Mouse (Mus musculus) left cerebral cortex, postnatal 4 days (tissue): ENCODE measurements at regions not wholly inside any gene's neighbourhood (a gene's known extent, or its start where the extent isn't known, plus 50 kb on each side); places are given as distances from the start of the nearest gene placed in this dataset.
A peak's percentile ranks its signal among the peaks of the same experiment; 100 is the strongest.

ENCODE experiments used
- DNase-seq: peaks from one replicate; pipeline ENCODE4 v3.0.0-alpha.2; 2022
- intact Hi-C: fragments of 180-260 bp; cut with DNase I; formaldehyde crosslinking; loops from one replicate; pipeline ENCODE4 v1.15.1; 2025

DNA sequence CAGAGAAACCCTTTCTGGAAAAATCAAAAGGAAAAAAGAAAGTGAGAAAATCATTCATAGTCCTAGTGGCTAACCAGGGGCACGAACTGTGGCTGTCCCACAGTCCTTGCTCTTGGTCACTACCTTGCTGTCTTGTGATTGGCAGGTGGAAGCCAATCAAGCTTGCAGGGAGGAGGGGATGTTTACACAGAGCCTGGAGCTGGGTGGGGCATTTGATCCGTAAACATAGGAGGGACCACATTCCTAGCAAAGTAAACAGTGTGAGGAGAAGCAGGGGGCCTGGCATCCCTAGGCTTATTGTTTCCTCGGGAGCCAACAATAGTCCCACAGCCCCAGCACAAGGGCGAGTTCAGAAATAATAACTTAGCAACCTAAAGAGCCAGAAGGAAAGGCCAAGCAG is 466.5 kb upstream of the Gm10131 start:
- intact Hi-C loops = no loop called here
- DNase-seq = no peak

DNA sequence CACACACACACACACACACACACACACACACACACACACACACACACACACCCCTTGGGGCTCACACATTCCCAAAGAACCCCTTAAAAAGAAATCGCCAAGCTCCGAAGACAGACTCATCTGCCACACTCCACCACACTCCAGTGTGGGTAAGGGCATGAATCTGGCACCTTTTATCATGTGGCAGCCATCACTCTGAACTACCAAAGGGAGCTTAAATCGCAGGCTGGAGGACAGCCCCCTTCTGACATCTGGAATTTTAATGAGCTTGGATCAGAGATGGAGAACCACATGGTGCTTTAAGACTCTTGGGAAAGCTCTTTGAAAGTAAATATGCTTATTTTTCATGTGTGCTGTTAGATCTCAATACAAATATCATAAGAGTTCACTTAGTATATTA is 462.5 kb upstream of the Gm10131 start:
- intact Hi-C loops = no loop called here
- no peak for DNase-seq

DNA sequence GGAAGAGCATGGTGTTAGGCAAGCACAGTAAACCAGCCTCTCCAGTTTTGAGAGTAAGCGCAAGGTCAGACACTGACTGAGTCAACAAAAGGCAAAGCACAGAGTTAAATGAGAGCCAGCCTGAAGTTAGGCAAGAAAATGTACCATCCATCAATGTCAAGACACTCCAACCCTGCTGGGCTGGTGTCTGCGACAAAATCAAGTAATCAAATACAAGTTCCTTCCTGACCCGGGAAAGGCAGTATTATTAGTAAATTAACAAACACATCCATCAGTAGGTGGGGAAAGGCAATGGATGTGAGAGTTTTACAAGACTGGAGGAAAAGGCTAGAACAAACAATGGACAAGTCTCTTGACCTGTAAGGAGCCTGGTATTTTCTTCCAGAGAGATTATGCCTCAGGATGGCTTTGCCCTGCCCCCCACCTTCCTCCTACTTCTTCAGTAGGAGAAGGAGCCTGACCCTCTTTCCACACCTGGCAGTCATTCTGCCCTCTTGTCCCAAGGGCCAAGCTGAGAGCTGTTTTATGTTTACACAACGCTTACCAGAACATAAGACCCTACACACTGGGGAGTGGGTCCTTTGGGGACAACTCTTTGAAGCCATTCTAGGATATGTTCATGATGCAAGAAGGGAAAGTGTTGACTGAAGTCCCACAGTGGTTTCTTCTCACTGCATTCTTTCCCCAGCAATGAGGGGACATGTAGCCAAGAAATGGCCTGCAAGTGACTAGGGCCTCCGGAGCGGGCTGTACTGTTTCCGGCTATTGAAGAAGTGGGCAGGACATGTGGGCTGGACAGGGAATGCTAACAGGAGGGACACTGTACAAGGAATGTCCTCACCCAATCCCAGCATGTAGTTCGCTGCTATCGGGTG is 461.7 kb upstream of the Gm10131 start:
- DNase-seq = no peak
- intact Hi-C loops = no loop called here

DNA sequence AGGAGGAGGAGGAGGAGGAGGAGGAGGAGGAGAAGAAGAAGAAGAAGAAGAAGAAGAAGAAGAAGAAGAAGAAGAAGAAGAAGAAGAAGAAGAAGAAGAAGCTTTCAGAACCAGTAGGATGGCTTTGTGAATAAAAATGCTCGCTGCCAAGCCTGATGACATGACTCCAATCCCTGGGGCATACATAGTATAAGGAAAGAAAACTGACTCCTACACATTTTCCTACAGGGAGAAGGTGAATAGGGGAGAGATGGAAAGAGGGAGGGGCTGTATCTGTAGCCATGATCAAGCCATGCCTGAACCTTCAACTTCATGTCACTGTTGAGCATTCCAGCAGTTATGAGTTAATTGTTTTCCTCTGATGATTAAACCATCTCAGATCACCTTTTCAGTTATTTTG is 460.2 kb upstream of the Gm10131 start:
- intact Hi-C loops = no loop called here

DNA sequence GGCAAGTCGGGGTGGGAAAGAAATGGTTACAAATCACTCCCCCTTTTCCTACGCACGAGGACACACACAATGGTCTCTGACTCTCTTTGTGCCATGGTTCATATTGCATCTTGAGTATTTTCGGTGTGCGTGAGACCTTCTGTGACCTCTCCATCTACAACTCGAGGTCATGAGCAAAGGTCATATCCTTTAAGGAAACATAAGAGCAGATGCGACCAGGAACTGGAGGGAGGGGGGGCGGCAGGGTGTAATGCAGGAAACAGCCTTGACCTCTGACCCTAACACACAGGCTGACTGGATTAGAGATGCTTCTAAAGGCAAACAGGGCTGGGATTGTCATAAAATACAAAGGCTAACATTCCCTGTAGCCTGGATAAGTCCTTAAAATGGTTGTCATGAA is 450.7 kb upstream of the Gm10131 start:
- no peak for DNase-seq
- intact Hi-C loops = no loop called here

More for the DNA sequence above, 460.2 kb upstream of the Gm10131 start:
- no peak for DNase-seq

DNA sequence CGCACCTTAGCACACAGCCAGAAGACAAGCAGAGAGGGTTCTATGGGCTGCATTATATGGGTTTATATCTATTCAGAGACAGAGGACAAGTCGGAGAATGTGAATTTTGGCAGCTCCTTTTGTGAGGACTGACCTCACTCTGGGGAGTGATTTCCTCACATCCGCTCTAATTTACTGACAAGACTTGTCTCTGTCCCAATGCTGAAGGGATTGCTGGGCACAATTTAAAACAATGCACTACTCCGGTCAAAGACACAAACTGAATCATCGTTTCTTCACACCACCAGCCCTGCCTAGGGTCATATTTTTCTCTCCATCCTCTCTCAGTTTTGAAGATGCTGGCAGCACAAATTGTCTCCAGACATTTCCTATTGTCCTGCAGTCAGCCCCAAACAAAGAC is 438.2 kb upstream of the Gm10131 start:
- intact Hi-C loops = no loop called here
- no peak for DNase-seq

DNA sequence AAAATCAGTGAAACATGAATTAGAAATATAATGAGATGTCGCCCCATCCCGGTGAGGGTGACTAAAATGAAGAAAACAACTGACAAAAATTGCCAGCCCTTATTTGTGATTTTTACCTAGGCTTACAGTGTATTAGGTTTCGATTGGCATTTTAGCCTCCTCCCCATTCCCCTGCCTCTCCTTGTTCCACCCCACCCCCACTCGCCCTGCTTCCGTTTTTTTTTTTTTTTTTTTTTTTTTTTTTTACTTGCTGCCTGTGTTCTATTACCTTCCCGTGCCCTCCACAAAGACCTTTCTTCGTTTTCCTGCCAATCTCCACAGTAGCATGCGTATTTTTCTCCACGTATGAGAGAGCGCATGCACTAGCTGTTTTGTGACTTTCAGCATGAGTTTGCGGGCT is 435.3 kb upstream of the Gm10131 start:
- no peak for DNase-seq
- intact Hi-C loops = no loop called here

DNA sequence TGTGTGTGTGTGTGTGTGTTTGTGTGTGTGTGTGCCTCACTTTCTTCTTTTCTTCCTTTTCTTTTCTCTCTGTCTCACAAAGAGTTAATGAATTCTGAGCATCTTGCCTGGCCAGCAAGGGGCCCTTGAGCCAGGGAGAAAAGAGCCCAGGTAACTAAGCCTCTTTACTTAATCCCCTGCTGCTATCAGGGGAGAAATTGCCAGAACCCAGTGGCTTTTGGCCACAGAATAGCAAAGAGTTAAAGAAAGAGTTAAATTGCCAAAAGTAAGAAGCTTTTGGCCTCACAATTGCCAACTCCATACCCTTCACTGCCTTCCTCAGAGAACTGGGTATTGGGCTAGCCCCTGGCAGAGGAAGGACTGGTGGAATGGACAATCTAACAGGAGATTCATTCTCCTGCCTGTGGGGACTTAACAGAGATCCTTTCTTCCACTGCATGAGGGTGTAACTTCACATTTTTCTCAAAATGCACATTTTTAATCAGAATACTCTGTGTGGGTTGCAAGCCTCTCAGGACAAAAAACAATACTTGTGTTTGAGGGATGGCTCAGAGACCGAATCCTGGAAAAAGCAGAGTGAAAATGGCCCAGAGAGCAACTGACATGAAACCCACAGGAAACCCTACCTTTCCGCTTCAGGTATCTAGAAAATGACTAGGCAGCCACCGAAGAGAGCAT is 431.0 kb upstream of the Gm10131 start:
- no peak for DNase-seq
- intact Hi-C loops = no loop called here

DNA sequence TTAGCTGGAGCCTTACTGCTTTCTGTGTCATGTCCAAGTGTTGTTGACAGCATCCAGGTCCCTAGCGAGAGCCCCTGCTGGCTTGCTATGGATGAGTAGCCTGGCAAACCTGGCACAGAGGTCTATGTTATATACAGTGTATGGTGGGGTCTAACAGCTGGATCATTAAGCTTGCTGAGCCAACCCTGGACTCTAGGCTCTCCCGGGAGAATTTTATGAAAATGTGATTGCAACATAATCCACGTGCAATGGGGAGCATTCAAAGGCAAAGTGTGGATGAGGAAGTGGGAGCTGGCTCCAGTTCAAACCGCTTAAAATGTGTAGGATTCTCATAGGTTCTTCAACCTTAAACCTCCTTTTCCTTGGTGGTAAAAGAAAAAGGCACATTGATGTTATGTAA is 427.7 kb upstream of the Gm10131 start:
- no peak for DNase-seq
- intact Hi-C loops = no loop called here

DNA sequence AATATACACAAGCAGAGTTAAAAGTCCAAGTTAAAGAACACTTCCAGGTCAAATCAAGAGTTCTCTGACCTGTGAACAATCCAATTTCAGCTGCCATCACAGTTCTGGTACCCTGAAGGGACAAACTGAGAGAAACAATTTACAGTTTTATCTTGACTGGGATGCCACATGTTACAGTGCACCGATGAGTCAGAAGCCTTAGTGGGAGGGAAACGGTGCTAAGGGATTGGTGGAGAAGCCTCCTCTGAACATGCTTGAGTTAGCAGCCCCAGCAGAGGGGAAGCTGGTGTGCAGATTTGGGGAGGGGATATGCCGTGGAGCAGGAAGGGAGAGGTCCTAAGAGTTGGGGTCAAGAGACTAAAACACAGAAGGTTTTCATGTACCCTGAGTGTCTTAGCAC is 423.9 kb upstream of the Gm10131 start:
- intact Hi-C loops = no loop called here
- no peak for DNase-seq

DNA sequence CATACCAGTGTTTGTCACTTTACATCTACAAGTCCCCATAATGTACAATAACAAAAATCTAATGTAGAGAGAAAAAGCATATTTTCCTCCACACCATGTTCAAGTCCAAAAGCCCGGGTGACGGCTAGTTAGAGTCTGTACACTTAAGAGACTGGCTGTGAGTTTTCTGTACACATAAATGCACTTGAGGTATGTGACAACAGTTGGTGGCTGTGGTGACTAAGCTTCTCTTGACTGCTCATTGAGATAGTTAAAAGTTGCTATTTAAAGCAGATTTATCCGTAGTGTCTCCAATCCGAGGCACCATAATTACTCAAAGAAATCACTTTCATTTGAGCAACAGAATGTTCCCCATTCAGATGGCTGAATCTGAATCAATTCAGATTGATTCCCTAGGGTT is 421.9 kb upstream of the Gm10131 start:
- intact Hi-C loops = no loop called here
- DNase-seq = no peak

DNA sequence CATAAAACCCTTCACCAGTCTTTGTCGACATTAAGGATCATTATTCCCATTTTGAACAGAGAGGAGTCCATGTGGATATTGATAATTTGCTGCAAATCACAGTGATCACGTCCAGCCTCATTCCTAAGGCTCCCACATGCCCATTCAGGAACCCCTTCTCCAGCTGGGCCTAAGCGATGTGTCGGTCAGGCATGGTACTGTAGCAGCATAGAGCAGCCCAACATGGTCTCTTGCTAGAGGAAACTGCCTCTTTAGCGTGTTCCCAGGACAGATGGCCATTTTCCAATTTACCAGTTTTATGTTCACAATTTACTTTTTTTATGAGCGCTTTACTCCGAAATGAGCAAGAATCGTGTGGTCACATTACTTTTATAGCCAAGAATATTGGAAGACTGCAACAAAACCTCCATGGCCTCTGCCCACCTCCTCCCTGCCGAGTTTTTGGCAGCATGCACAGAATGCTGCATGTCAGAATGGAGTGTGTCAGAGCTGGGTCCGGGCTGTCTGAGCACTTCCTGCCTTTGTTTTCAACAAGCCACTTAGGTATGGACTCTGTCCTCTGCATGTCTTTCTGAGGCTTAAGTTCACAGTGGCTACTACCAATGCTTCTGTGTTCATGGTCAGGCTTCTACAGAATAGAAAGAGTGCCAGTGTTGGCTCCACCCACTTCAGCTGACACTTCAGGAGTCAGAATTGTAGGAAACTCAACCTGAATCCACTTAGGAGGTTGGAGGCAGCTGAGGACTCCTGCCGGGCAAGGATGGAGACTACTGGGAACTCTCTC is 419.6 kb upstream of the Gm10131 start:
- intact Hi-C loops = no loop called here
- peak; percentile 57 for DNase-seq

DNA sequence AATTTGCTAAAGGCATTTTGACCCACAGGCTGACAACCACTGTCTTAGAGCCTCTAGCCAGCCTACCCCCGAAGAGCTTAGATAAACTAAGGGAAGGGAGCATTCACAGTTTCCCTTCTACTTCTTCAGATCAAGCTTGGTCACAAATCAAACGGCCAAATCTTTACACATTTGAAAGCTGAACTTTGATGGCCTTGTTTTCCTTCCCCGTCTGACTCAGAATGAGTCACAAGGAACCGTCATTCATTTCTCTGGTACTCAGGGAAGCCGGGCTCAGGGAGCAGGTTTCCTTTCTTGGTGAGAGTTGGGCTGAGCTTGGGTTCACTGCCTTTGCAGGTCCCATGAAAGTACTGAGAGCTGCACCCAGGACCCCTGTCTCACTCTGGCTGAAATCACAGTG is 418.5 kb upstream of the Gm10131 start:
- DNase-seq = no peak
- intact Hi-C loops = no loop called here

DNA sequence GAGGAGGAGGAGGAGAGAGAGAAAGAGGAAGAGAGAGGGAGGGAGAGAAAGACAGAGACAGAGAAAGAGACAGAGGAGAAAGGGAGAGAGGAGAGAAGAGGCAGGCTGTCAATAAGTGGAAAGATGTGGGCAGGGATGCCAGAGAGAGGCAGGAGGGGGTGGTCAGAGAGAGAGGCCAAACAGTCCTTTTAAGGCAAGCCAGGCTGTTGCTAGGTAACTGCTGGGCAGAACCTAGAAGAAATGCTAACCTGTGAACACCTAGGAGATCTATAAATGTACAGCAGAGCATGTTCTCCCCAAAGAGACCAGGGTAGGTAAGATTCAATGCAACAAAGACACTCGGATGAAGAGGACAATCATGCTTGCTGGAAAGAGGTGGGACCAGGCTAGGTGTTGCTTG is 417.9 kb upstream of the Gm10131 start:
- intact Hi-C loops = no loop called here
- DNase-seq = no peak

DNA sequence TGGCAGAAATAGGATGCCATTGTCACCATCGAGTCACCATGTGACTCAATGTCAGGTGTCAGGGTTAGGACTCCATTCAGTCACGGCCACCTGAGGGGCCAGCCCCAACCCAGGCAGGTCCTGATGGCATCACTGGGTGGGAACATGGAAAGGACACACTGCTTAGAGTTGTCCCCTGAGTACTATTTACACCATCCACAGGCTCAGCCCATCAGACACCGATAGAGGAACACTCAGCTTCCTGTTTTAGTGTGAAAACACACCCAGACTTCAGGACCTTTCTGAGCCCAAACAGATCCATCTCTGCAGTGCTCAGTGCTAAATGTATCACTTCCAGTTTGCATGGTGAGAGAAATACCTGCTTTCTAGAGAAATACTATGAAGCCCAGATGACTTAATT is 416.7 kb upstream of the Gm10131 start:
- intact Hi-C loops = no loop called here
- no peak for DNase-seq

DNA sequence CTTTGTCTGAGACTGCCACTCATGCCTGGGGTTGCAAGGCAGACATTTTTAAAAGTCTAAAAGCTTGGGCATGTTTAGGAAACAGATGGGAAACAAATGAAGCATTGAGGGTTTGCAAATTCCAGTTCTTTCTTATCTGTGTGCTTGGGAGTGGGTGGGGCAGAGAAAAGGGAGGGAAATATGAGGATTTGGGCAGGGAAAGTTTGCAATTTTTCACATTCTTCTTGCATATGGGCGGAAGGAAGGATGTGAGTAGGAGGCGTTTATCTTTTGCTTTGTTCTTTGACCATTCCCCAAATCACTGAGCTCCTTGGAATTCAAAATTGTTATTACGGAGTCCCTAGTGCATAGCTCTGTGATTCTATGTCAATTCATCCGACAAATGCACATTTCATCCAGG is 413.7 kb upstream of the Gm10131 start:
- DNase-seq = no peak
- intact Hi-C loops = no loop called here

DNA sequence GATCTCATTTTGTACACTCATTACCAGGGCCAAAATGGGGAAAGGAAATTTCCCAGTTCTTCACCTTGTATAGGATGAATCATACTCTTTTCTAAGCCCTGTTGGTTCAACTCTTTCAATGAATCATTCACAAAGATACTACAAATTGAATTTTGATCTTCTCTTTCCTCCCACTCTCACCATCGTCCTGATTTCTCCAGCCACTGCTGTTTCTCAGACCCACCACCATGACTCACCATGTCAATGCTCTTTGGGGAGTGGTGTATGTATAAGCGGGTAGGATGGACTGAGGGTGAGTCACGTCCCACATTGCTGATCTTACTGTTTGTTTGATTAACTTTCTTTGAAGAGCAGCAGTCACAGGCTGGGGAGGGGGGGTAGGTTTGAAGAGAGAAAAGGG is 412.3 kb upstream of the Gm10131 start:
- intact Hi-C loops = no loop called here
- DNase-seq = no peak

DNA sequence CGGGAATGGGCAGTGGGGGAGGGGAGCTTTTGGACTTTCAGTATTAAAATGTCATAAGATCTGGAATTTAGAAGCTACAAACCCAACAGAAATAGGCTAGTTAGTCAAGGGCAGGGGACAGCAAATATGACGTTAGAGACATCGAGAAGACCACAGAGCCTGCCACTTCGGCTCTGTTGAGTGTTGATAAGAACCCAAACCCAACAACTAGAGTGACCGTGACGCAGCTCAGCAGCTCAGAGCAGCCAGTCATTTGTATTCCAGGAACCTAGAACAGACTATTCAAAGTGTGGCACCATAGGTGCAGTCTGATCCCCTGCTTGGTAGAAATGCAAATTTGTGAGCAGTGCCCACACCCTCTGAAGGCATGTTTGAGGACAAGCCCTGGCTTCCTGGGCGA is 409.8 kb upstream of the Gm10131 start:
- intact Hi-C loops = no loop called here
- DNase-seq = no peak

DNA sequence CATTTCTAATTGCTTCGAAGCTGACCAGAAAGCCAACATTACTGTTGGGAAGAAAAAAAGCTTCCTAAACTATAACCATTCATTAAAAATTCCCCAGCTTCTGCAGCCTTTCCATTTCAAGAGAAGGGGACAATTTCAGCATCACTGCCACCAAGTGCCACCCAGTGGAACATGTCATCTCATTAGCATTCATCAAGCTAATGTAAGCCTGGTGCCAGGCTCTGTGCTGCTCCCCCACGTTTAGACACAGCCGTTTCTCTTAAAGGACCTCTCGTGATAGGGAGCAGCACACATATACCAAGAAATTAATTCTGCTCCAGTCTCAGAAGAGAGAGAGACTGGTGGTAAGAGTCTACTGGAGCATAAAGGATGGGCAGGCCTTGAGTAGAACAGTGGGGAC is 409.1 kb upstream of the Gm10131 start:
- intact Hi-C loops = no loop called here
- DNase-seq = no peak

DNA sequence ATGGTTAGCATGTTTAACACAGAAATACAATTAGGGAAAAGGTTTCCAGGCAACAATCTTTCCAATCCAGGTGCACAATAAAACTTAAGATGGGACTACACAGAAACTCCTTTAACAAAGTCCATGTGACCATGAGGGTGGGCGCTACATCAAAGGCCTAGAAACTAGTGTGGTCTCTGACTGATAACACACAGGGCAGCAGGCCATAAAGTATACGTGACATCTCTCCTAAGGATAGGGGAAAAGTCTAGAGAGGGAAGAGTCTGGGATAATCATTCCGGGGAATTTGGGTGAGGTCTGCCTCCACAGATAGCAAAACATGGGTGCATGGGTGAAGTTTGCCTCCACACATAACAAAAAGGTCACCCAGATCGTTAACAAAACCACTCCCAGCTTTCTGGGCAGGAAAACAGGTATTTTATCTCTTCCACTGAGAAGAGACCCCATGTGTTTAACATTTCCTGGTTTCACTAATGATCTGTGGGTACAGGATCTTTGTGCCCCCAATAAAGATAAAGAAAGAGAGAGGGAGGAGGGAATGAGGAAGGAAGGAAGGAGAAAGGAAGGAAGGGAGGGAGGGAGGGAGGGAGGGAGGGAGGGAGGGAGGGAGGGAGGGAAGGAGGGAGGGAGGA is 402.0 kb upstream of the Gm10131 start:
- intact Hi-C loops = no loop called here
- DNase-seq = no peak

DNA sequence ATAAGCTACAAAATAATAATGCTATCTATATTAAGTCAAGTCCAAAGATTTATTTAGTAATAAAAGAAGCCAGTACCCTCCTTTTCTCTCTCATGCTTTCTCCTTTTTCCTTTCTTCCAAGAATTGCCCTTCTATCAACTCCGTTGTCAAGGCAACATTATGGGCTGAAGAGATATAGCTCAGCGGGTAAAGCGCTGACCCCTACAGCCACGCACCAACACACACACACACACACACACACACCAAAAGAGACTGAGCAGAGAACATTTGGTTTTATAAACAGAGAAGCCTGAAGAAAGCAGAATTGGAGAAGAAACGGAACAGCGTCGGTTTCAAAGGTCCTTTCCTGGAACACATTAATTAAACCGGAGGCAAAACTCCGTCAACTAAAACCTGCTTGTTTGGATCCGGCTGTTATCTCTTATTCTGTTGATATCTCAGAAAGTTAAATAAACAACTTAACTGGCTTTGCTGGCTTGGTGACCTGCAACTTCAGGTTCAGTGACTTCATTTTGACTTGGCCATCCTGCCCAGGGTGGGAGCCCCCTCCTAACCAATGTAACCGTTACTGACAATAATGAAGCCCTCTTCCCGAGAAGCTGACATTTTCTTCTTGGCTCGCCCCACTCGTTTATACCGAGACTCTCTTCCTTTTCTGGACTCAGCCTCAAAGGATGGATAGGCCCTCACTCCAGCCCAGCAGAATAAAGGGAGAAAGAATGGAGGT is 394.5 kb upstream of the Gm10131 start:
- DNase-seq = no peak
- intact Hi-C loops = no loop called here
